Mouse (Mus musculus) erythroblast, embryonic 14.5 days (primary cell): ENCODE measurements around the gene St3gal5.

Experiments
- GATA1 ChIP-seq: IDR thresholded peaks from 2 replicates; pipeline ENCODE4 v1.6.1; 2012; ENCODE audit warnings: low read length, inconsistent platforms, mixed read lengths
- TAL1 ChIP-seq: IDR thresholded peaks from 3 replicates; pipeline ENCODE4 v1.6.1; 2012; ENCODE audit warnings: low read length, inconsistent platforms, mixed read lengths

DNA sequence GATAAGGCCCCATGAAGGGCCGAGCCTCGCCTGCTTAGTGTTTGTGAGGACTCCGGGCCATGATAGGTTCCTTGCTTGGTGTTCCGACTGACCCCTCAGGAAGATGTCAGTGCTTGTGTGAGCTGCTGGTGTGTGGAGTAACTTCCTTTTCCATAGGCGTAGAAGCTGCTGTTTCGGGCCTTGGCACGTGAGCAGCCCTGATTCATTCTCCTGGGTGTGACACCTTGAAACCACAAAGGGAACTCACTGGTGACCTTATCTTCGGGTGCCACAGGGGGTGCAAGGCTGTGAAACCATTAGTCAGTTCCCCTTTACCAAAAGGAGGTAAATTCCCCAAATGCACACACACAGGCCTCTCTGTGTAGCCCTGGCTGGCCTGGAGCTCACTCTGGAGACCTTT, 43.0 kb downstream of the St3gal5 start:
- TF ChIP-seq TAL1 (no peak), GATA1 (no peak)
